Mouse (Mus musculus) midbrain, embryonic 16.5 days (tissue): ENCODE measurements at regions not wholly inside any gene's neighbourhood (a gene's known extent, or its start where the extent isn't known, plus 50 kb on each side); places are given as distances from the start of the nearest gene placed in this dataset.

Source experiments
- ATAC-seq: fragments of 200-750 bp; cut with Nextera tagmentation; 2 replicates; pipeline ENCODE4 v1.8.0; 2017; ENCODE audit warnings: moderate TSS enrichment
- H3K27ac ChIP-seq: fragments of 300-500 bp; sonication (generic); 2 replicates; pipeline ENCODE4 v1.5.1; 2014; ENCODE audit warnings: mild to moderate bottlenecking, low read length, mixed read lengths
- H3K27me3 ChIP-seq: fragments of 300-500 bp; sonication (generic); 2 replicates; pipeline ENCODE4 v1.6.1; 2014; ENCODE audit warnings: low read depth, low read length, mixed read lengths; ENCODE audit not compliant: control insufficient read depth, insufficient read depth
- H3K36me3 ChIP-seq: fragments of 300-500 bp; sonication (generic); 2 replicates; pipeline ENCODE4 v1.6.1; 2014; ENCODE audit warnings: mild to moderate bottlenecking, low read length, moderate library complexity, mixed read lengths; ENCODE audit not compliant: control insufficient read depth, insufficient read depth
- H3K4me1 ChIP-seq: fragments of 300-500 bp; sonication (generic); 2 replicates; pipeline ENCODE4 v1.6.1; 2014; ENCODE audit warnings: mild to moderate bottlenecking, low read length, mixed read lengths; ENCODE audit not compliant: control insufficient read depth, insufficient read depth
- H3K4me2 ChIP-seq: fragments of 300-500 bp; sonication (generic); 2 replicates; pipeline ENCODE4 v1.6.1; 2014; ENCODE audit warnings: mild to moderate bottlenecking, low read length, mixed read lengths
- H3K4me3 ChIP-seq: fragments of 300-500 bp; sonication (generic); 2 replicates; pipeline ENCODE4 v1.5.1; 2014; ENCODE audit warnings: low read depth, mild to moderate bottlenecking, low read length, moderate library complexity, mixed read lengths
- H3K9ac ChIP-seq: fragments of 300-500 bp; sonication (generic); 2 replicates; pipeline ENCODE4 v1.6.1; 2014; ENCODE audit warnings: low read depth, low read length, mixed read lengths
- H3K9me3 ChIP-seq: fragments of 300-500 bp; sonication (generic); replicated peaks from 2 replicates; pipeline ENCODE4 v1.6.1; 2014; ENCODE audit warnings: mild to moderate bottlenecking, low read length, mixed read lengths; ENCODE audit not compliant: control insufficient read depth, poor library complexity, severe bottlenecking
- WGBS: fragments of 180-500 bp; shearing (Covaris S2); extraction: QIAGEN DNeasy Blood & Tissue Kit; methylation state at CpG from one replicate; pipeline ENCODE4 v1.1.7; 2014; 5-methylcytosine and 5-hydroxymethylcytosine counted together

- no peak for ATAC-seq
- Histone ChIP-seq H3K9me3 (no peaks in the 10 kb centered on the region), H3K9ac (no peak overlapping the region), H3K27me3 (no peaks in the 10 kb centered on the region), H3K4me1 (no peaks in the 10 kb centered on the region), H3K36me3 (no peaks in the 10 kb centered on the region), H3K4me3 (no peak overlapping the region), H3K4me2 (no peak overlapping the region), H3K27ac (no peak overlapping the region)
- 89% methylated on average over 4 of the region's 4 CpGs for WGBS
Measured at GRCm38 (mm10) chr12:50261072-50261471, 387.8 kb downstream of the Prkd1 start.

- H3K4me3 ChIP-seq, result no peak overlapping the region
- no peaks in the 10 kb centered on the region for H3K4me1 ChIP-seq
- H3K27ac ChIP-seq, result no peak overlapping the region
- no peaks in the 10 kb centered on the region for H3K27me3 ChIP-seq
- no peak overlapping the region for H3K9ac ChIP-seq
- 98% methylated on average over 2 of the region's 2 CpGs for WGBS
- H3K4me2 ChIP-seq, result no peak overlapping the region
- H3K9me3 ChIP-seq, result no peaks in the 10 kb centered on the region
- H3K36me3 ChIP-seq, result no peaks in the 10 kb centered on the region
- ATAC-seq, result no peak
Measured at GRCm38 (mm10) chr12:50273239-50273880, 375.5 kb downstream of the Prkd1 start.

- Histone ChIP-seq H3K4me3 (no peak overlapping the region), H3K36me3 (no peaks in the 10 kb centered on the region), H3K27me3 (no peaks in the 10 kb centered on the region), H3K9me3 (no peaks in the 10 kb centered on the region), H3K4me1 (no peaks in the 10 kb centered on the region), H3K4me2 (no peak overlapping the region), H3K27ac (no peak overlapping the region), H3K9ac (no peak overlapping the region)
- no peak for ATAC-seq
- 85% methylated on average over 1 of the region's 1 CpGs for WGBS
Measured at GRCm38 (mm10) chr12:50281615-50282014, 367.3 kb downstream of the Prkd1 start.
